Mouse (Mus musculus) neural tube, embryonic 13.5 days (tissue): ENCODE measurements around the gene Smim27. TPM values are rescaled to one million over a fixed set of nuclear protein-coding genes. Genes with fewer than 3 reads are reported as not detected.

Experiments
- ATAC-seq: fragments of 200-750 bp; cut with Nextera tagmentation; 2 replicates; pipeline ENCODE4 v1.8.0; 2017; ENCODE audit warnings: low read depth, mild to moderate bottlenecking, moderate TSS enrichment, moderate library complexity
- H3K27ac ChIP-seq: fragments of 300-500 bp; sonication (generic); replicated peaks from 2 replicates; pipeline ENCODE4 v1.5.1; 2015; ENCODE audit warnings: moderate library complexity, mild to moderate bottlenecking, inconsistent platforms
- H3K27me3 ChIP-seq: fragments of 300-500 bp; sonication (generic); 2 replicates; pipeline ENCODE4 v1.6.1; 2015; ENCODE audit warnings: mild to moderate bottlenecking, inconsistent platforms
- H3K36me3 ChIP-seq: fragments of 300-500 bp; sonication (generic); 2 replicates; pipeline ENCODE4 v1.6.1; 2015; ENCODE audit warnings: mild to moderate bottlenecking, inconsistent platforms
- H3K4me1 ChIP-seq: fragments of 300-500 bp; sonication (generic); replicated peaks from 2 replicates; pipeline ENCODE4 v1.6.1; 2015; ENCODE audit warnings: inconsistent platforms
- H3K4me2 ChIP-seq: fragments of 300-500 bp; sonication (generic); 2 replicates; pipeline ENCODE4 v1.6.1; 2015; ENCODE audit warnings: inconsistent platforms, mild to moderate bottlenecking, moderate library complexity
- H3K4me3 ChIP-seq: fragments of 300-500 bp; sonication (generic); 2 replicates; pipeline ENCODE4 v1.5.1; 2015; ENCODE audit warnings: mild to moderate bottlenecking, inconsistent platforms
- H3K9ac ChIP-seq: fragments of 300-500 bp; sonication (generic); 2 replicates; pipeline ENCODE4 v1.6.1; 2015; ENCODE audit warnings: moderate library complexity, mild to moderate bottlenecking, inconsistent platforms
- H3K9me3 ChIP-seq: fragments of 300-500 bp; sonication (generic); 2 replicates; pipeline ENCODE4 v1.6.1; 2016; ENCODE audit warnings: inconsistent platforms
- WGBS: fragments of 180-500 bp; shearing (Covaris S2); methylation state at CpG from one replicate; pipeline ENCODE4 v1.1.7; 2015; 5-methylcytosine and 5-hydroxymethylcytosine counted together
- polyA plus RNA-seq: library from polyadenylated mRNA; unstranded; fragments of >200 nt; fragmentation: Nextera tagmentation; extraction: Ambion mirVana; gene quantifications from 2 replicates; pipeline ENCODE4 v1.2.1, GENCODE M21; 2015

Smim27 gene
- polyA plus RNA-seq, 1 experiment from 2014 or later: 21.0 TPM

- Histone ChIP-seq H3K36me3 (no peaks in the 10 kb centered on the region), H3K4me3 (no peak overlapping the region), H3K27ac (no peak overlapping the region), H3K9me3 (no peaks in the 10 kb centered on the region), H3K9ac (no peak overlapping the region), H3K27me3 (no peaks in the 10 kb centered on the region), H3K4me2 (no peak overlapping the region), H3K4me1 (peaks cover 6% of the 10 kb centered on the region; the same call in 1 of the 2 replicates)
- no peak for ATAC-seq
- WGBS: 70% methylated on average over 11 of the region's 11 CpGs
Measured at GRCm38 (mm10) chr4:40310796-40311383, 41.5 kb downstream of the Smim27 start.

GRCm38 (mm10) chr4:40312213-40312612 is 42.8 kb downstream of the Smim27 start:
- Histone ChIP-seq H3K4me3 (no peak overlapping the region), H3K36me3 (no peaks in the 10 kb centered on the region), H3K4me2 (no peak overlapping the region), H3K27me3 (no peaks in the 10 kb centered on the region), H3K27ac (no peak overlapping the region), H3K4me1 (peaks cover 6% of the 10 kb centered on the region; the same call in 1 of the 2 replicates), H3K9me3 (no peaks in the 10 kb centered on the region), H3K9ac (no peak overlapping the region)
- 83% methylated on average over 1 of the region's 1 CpGs for WGBS
- ATAC-seq: no peak

GRCm38 (mm10) chr4:40313026-40313425 is 43.6 kb downstream of the Smim27 start:
- no peaks in the 10 kb centered on the region for H3K9me3 ChIP-seq
- H3K4me1 ChIP-seq: peaks cover 6% of the 10 kb centered on the region; the same call in 1 of the 2 replicates
- no peak overlapping the region for H3K27ac ChIP-seq
- no peak overlapping the region for H3K4me3 ChIP-seq
- no peaks in the 10 kb centered on the region for H3K36me3 ChIP-seq
- H3K9ac ChIP-seq: no peak overlapping the region
- no peaks in the 10 kb centered on the region for H3K27me3 ChIP-seq
- no peak overlapping the region for H3K4me2 ChIP-seq
- WGBS: 82% methylated on average over 6 of the region's 6 CpGs
- no peak for ATAC-seq

GRCm38 (mm10) chr4:40317404-40317803 is 48.0 kb downstream of the Smim27 start:
- no peak overlapping the region for H3K4me2 ChIP-seq
- WGBS: 84% methylated on average over 3 of the region's 3 CpGs
- H3K27me3 ChIP-seq: no peaks in the 10 kb centered on the region
- H3K36me3 ChIP-seq: no peaks in the 10 kb centered on the region
- no peak overlapping the region for H3K27ac ChIP-seq
- H3K4me1 ChIP-seq: no peaks in the 10 kb centered on the region
- no peak for ATAC-seq
- H3K9me3 ChIP-seq: no peaks in the 10 kb centered on the region
- no peak overlapping the region for H3K9ac ChIP-seq
- no peak overlapping the region for H3K4me3 ChIP-seq

Other genes starting within 250 kb of the Smim27 start
- 47.3 and 47.6 TPM in 2 replicates for gene Aco1, start 126.5 kb upstream of the Smim27 start, polyA plus RNA-seq
- gene Ddx58, start 29.8 kb upstream of the Smim27 start, polyA plus RNA-seq: 3.8 and 5.0 TPM in 2 replicates
- gene Topors, start 271 bp downstream of the Smim27 start, polyA plus RNA-seq: 33.3 and 38.4 TPM in 2 replicates
- gene Ndufb6, start 9.8 kb downstream of the Smim27 start, polyA plus RNA-seq: 359 and 361 TPM in 2 replicates
- 0.59 and 0.77 TPM in 2 replicates for gene Tmem215, start 202.6 kb downstream of the Smim27 start, polyA plus RNA-seq